Mouse (Mus musculus) forebrain, postnatal 0 days (tissue): Measurements from ENCODE around the gene Tiparp. TPM values are rescaled to one million over a fixed set of nuclear protein-coding genes. Genes with fewer than 3 reads are reported as not detected.

Source experiments
- ATAC-seq: fragments of 200-750 bp; cut with Nextera tagmentation; 2 replicates; pipeline ENCODE4 v1.8.0; 2017; ENCODE audit warnings: mild to moderate bottlenecking, moderate library complexity
- DNase-seq: peaks from one replicate; pipeline ENCODE4 v3.0.0-alpha.2; 2015
- H3K27ac ChIP-seq: fragments of 300-500 bp; sonication (generic); 2 replicates; pipeline ENCODE4 v1.5.1; 2014; ENCODE audit warnings: low read depth, mild to moderate bottlenecking, antibody characterized with exemption, low read length, moderate library complexity, mixed read lengths
- H3K27me3 ChIP-seq: fragments of 300-500 bp; sonication (generic); 2 replicates; pipeline ENCODE4 v1.6.1; 2014; ENCODE audit warnings: mild to moderate bottlenecking, low read length, mixed read lengths; ENCODE audit not compliant: insufficient read depth
- H3K36me3 ChIP-seq: fragments of 300-500 bp; sonication (generic); 2 replicates; pipeline ENCODE4 v1.6.1; 2014; ENCODE audit warnings: mild to moderate bottlenecking, moderate library complexity; ENCODE audit not compliant: insufficient read depth
- H3K4me1 ChIP-seq: fragments of 300-500 bp; sonication (generic); 2 replicates; pipeline ENCODE4 v1.6.1; 2014; ENCODE audit warnings: antibody characterized with exemption; ENCODE audit not compliant: insufficient read depth
- H3K4me2 ChIP-seq: fragments of 300-500 bp; sonication (generic); 2 replicates; pipeline ENCODE4 v1.6.1; 2014; ENCODE audit warnings: low read depth, mild to moderate bottlenecking, moderate library complexity
- H3K4me3 ChIP-seq: fragments of 300-500 bp; sonication (generic); 2 replicates; pipeline ENCODE4 v1.5.1; 2014; ENCODE audit warnings: low read depth, low read length, mixed read lengths
- H3K9ac ChIP-seq: fragments of 300-500 bp; sonication (generic); 2 replicates; pipeline ENCODE4 v1.6.1; 2014; ENCODE audit warnings: mild to moderate bottlenecking
- H3K9me3 ChIP-seq: fragments of 300-500 bp; sonication (generic); 2 replicates; pipeline ENCODE4 v1.6.1; 2016; ENCODE audit warnings: low read length
- CTCF ChIP-seq: sonication (generic); IDR thresholded peaks from 2 replicates; pipeline ENCODE4 v1.5.1; 2016; ENCODE audit warnings: antibody characterized with exemption, control low read depth, low read depth
- WGBS: fragments of 180-500 bp; shearing (Covaris S2); extraction: QIAGEN DNeasy Blood & Tissue Kit; methylation state at CpG from one replicate; pipeline ENCODE4 v1.1.7; 2014; 5-methylcytosine and 5-hydroxymethylcytosine counted together
- polyA plus RNA-seq: library from polyadenylated mRNA; unstranded; fragments of >200 nt; fragmentation: Nextera tagmentation; extraction: Ambion mirVana; gene quantifications from 2 replicates; pipeline ENCODE4 v1.2.1, GENCODE M21; 2015
- total RNA-seq: library from RNA; depleted of rRNA; stranded (reverse); fragments of >200 nt; gene quantifications from 2 replicates; pipeline ENCODE4 v1.2.3, GENCODE M21; 2014

Tiparp gene
- total and polyA plus RNA-seq, 2 experiments from 2014 or later = 19.9 to 26.8 TPM

- peak; percentile 25 for DNase-seq
Observed at GRCm38 (mm10) chr3:65563926-65564624, 35.9 kb downstream of the Tiparp start.

GRCm38 (mm10) chr3:65565632-65566300 is 37.6 kb downstream of the Tiparp start:
- no peaks in the 10 kb centered on the region for H3K4me1 ChIP-seq
- no peaks in the 10 kb centered on the region for H3K36me3 ChIP-seq
- DNase-seq (no peak), ATAC-seq (peak; percentile 30; the same call in 1 of the 2 replicates)
- H3K4me3 ChIP-seq = no peak overlapping the region
- H3K4me2 ChIP-seq = no peak overlapping the region
- WGBS = 50% methylated on average over 9 of the region's 9 CpGs
- no peaks in the 10 kb centered on the region for H3K27me3 ChIP-seq
- H3K9ac ChIP-seq = no peak overlapping the region
- TF ChIP-seq CTCF = no peak
- no peak overlapping the region for H3K27ac ChIP-seq
- H3K9me3 ChIP-seq = no peaks in the 10 kb centered on the region

More at GRCm38 (mm10) chr3:65563926-65564624, 35.9 kb downstream of the Tiparp start:
- Histone ChIP-seq H3K4me3 (no peak overlapping the region), H3K9ac (no peak overlapping the region), H3K27ac (no peak overlapping the region; the same call in 1 of the 2 replicates), H3K36me3 (no peaks in the 10 kb centered on the region), H3K4me2 (no peak overlapping the region), H3K4me1 (0 out of 2 replicates have a peak, but pooled peaks cover 3% of the 10 kb centered on the region), H3K9me3 (no peaks in the 10 kb centered on the region), H3K27me3 (no peaks in the 10 kb centered on the region)
- no peak for TF ChIP-seq CTCF
- WGBS = 27% methylated on average over 6 of the region's 6 CpGs
- peak; percentile 70 for ATAC-seq

DNA sequence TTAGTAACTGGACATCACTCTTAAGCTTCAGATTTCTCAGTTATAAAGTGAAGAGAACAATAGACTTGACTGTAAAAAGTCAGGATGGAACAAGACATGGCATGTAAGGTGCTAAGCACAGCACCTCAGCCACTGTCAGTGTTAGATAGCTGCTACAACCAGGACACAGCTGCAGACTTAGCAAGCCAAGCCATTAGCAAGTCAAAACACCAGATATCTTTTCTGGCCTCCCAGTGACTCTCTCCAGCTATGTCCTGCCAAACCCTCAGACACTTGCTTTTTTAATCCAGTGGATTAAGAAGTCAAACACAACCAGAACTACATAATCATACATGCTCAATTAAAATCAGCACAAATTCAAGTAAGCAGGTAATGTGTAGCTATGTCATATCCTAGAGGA is 41.7 kb downstream of the Tiparp start:
- no peak overlapping the region for H3K4me2 ChIP-seq
- DNase-seq = no peak
- no peaks in the 10 kb centered on the region for H3K27me3 ChIP-seq
- H3K36me3 ChIP-seq = no peaks in the 10 kb centered on the region
- no peak overlapping the region for H3K27ac ChIP-seq
- H3K4me1 ChIP-seq = no peaks in the 10 kb centered on the region
- ATAC-seq = no peak
- no peak for TF ChIP-seq CTCF
- no peaks in the 10 kb centered on the region for H3K9me3 ChIP-seq
- H3K4me3 ChIP-seq = no peak overlapping the region
- no peak overlapping the region for H3K9ac ChIP-seq

DNA sequence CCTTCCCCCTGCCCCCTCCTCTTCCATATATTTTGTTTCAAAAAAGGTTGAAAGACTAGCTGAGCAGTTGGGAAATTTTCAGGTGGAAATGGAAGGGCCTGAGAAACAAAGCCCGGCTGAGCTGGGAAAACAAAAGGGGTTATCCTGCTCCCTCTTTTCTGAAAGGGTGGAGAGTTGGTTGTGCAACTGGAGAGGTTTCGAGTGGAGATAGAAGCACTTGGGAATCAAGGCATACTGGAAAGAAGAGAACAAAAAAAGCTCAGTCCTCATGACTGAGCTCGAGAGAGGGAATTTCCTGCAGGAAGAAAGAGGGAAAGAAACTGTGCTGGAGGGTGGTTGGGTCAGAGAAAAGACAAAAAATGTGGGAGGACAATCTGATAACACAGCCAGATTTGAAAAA is 45.3 kb downstream of the Tiparp start:
- no peaks in the 10 kb centered on the region for H3K4me1 ChIP-seq
- no peaks in the 10 kb centered on the region for H3K27me3 ChIP-seq
- TF ChIP-seq CTCF = no peak
- H3K36me3 ChIP-seq = no peaks in the 10 kb centered on the region
- H3K9me3 ChIP-seq = no peaks in the 10 kb centered on the region
- no peak overlapping the region for H3K9ac ChIP-seq
- no peak overlapping the region for H3K4me2 ChIP-seq
- H3K4me3 ChIP-seq = no peak overlapping the region
- WGBS = 36% methylated on average over 3 of the region's 3 CpGs
- ATAC-seq (no peak), DNase-seq (no peak)
- no peak overlapping the region for H3K27ac ChIP-seq

- H3K9ac ChIP-seq = no peak overlapping the region
- no peak overlapping the region for H3K27ac ChIP-seq
- no peak for ATAC-seq
- H3K4me2 ChIP-seq = no peak overlapping the region
- H3K9me3 ChIP-seq = no peaks in the 10 kb centered on the region
- H3K4me1 ChIP-seq = no peaks in the 10 kb centered on the region
- DNase-seq = no peak
- no peak overlapping the region for H3K4me3 ChIP-seq
- TF ChIP-seq CTCF = no peak
- WGBS = 93% methylated on average over 3 of the region's 3 CpGs
- no peaks in the 10 kb centered on the region for H3K27me3 ChIP-seq
- H3K36me3 ChIP-seq = no peaks in the 10 kb centered on the region
Observed at GRCm38 (mm10) chr3:65577602-65578001, 49.4 kb downstream of the Tiparp start.

DNA sequence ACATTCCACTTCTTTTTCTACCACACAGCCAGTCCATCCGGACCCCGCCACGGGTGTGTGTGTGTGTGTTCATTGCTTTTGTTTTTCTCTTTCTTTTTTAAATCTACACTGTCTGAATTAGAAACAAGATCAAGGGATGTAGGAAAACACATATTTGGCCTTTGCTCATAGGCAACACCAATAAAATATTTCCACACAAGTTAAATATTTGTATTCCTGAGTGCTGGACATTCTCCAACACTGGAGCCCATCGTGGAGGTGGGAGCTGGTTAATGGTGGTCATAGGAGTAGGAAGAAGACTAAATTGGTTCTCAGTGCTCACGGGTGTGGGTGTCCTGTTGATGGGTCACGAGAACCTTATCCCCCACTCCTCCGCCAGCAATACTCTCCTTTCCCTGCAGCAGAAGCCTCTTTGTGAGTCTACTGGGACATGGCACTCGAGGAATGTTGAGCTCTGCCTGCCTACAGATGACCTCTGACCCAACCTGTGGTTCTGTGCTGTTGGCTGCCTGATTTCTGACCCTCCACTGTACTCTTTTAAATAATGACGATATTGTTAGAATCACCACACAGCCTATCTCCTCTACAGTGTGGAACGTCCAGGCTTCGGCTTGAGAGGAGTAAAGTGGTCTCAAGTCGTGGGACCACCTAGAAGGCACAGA is 51.2 kb downstream of the Tiparp start:
- ATAC-seq (no peak), DNase-seq (no peak)
- Histone ChIP-seq H3K4me2 (no peak overlapping the region), H3K4me1 (no peaks in the 10 kb centered on the region), H3K4me3 (no peak overlapping the region), H3K36me3 (no peaks in the 10 kb centered on the region), H3K27ac (no peak overlapping the region), H3K27me3 (no peaks in the 10 kb centered on the region), H3K9ac (no peak overlapping the region), H3K9me3 (no peaks in the 10 kb centered on the region)
- WGBS = 82% methylated on average over 12 of the region's 12 CpGs
- no peak for TF ChIP-seq CTCF

DNA sequence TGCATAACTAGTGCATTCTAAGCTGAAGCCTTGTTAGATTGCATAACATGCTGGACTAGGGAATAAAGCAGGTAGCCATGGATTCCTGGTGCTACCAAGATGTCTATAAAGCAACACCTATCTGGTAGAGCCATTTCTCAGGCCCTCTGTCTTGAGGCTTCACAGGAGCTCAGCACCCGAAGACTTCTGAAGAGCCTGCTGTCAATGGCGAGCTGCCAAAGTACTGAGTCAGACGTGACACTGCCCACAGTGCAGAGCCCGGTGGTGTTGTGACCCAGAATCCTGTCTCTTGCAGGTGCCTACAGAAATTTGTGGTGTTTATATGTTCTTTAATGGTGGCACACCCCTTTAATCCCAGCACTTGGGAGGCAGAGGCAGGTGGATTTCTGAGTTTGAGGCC is 53.4 kb downstream of the Tiparp start:
- Histone ChIP-seq H3K9ac (no peak overlapping the region), H3K27me3 (no peaks in the 10 kb centered on the region), H3K9me3 (no peaks in the 10 kb centered on the region), H3K4me3 (no peak overlapping the region), H3K4me2 (no peak overlapping the region), H3K4me1 (peaks cover 3% of the 10 kb centered on the region; the same call in 1 of the 2 replicates), H3K36me3 (no peaks in the 10 kb centered on the region), H3K27ac (no peak overlapping the region)
- 69% methylated on average over 4 of the region's 4 CpGs for WGBS
- TF ChIP-seq CTCF = no peak
- no peak for ATAC-seq
- DNase-seq = no peak
